Mouse (Mus musculus): ENCODE data around the gene Fam53a. TPM values are rescaled to one million over a fixed set of nuclear protein-coding genes. Genes with fewer than 3 reads are reported as not detected.

Fam53a gene
- polyA plus RNA-seq, 1 experiment from 2014 or later = 59.5 TPM

GRCm38 (mm10) chr5:33640652-33641051 is 11.2 kb upstream of the Fam53a start:
- WGBS (ENCODE audit: insufficient replicate concordance) = 51% methylated on average over 3 of the region's 3 CpGs

DNA sequence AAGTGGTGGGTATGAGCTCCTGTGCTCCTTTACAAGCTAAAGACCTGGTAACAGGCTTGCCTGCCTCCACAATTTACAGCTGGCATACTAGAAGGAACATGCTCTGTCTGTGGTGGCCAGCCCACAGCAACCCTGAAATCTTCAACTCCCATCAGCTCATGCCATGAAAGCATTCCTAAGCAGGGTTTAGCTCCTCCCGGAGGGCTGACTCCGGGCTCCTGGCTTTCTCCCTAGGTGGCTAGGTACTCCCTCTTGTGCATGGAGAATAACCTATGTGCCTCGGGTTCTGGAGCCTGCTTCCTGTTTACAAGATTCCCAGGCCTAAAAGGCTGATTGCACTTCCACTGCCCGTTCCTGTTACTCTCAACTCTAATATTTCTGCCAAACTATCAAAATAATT is 9.4 kb upstream of the Fam53a start:
- H3K4me2 ChIP-seq = no peak overlapping the region
- H3K9ac ChIP-seq (ENCODE audit: low read depth, low read length) = no peak overlapping the region
- no peaks in the 10 kb centered on the region for H3K9me3 ChIP-seq (replicated peaks; ENCODE audit: control insufficient read depth, low read length)
- H3K4me3 ChIP-seq (ENCODE audit: low read depth, low read length) = no peak overlapping the region
- peaks cover 26% of the 10 kb centered on the region for H3K36me3 ChIP-seq (ENCODE audit: control insufficient read depth, insufficient read depth, low read length)
- 52% methylated on average over 4 of the region's 4 CpGs for WGBS (ENCODE audit: insufficient replicate concordance)
- ATAC-seq (replicated peaks; ENCODE audit: insufficient number of reproducible peaks, low FRiP score, low TSS enrichment) = no peak
- H3K27me3 ChIP-seq (ENCODE audit: control insufficient read depth, insufficient read depth, low read length) = no peaks in the 10 kb centered on the region
- H3K4me1 ChIP-seq (ENCODE audit: control insufficient read depth, insufficient read depth, low read length) = no peaks in the 10 kb centered on the region
- 0 out of 2 replicates have a peak overlapping the region, but pooled peaks have one; percentile 15 for H3K27ac ChIP-seq (ENCODE audit: low read depth, low read length)

More at GRCm38 (mm10) chr5:33640652-33641051, 11.2 kb upstream of the Fam53a start:
- H3K4me2 ChIP-seq = no peak overlapping the region
- no peaks in the 10 kb centered on the region for H3K4me1 ChIP-seq (ENCODE audit: control insufficient read depth, insufficient read depth, low read length)
- no peaks in the 10 kb centered on the region for H3K9me3 ChIP-seq (replicated peaks; ENCODE audit: control insufficient read depth, low read length)
- ATAC-seq (replicated peaks; ENCODE audit: insufficient number of reproducible peaks, low FRiP score, low TSS enrichment) = no peak
- H3K9ac ChIP-seq (ENCODE audit: low read depth, low read length) = no peak overlapping the region
- H3K36me3 ChIP-seq (ENCODE audit: control insufficient read depth, insufficient read depth, low read length) = peaks cover 40% of the 10 kb centered on the region
- H3K27ac ChIP-seq (ENCODE audit: low read depth, low read length) = no peak overlapping the region
- H3K27me3 ChIP-seq (ENCODE audit: control insufficient read depth, insufficient read depth, low read length) = no peaks in the 10 kb centered on the region
- H3K4me3 ChIP-seq (ENCODE audit: low read depth, low read length) = no peak overlapping the region

DNA sequence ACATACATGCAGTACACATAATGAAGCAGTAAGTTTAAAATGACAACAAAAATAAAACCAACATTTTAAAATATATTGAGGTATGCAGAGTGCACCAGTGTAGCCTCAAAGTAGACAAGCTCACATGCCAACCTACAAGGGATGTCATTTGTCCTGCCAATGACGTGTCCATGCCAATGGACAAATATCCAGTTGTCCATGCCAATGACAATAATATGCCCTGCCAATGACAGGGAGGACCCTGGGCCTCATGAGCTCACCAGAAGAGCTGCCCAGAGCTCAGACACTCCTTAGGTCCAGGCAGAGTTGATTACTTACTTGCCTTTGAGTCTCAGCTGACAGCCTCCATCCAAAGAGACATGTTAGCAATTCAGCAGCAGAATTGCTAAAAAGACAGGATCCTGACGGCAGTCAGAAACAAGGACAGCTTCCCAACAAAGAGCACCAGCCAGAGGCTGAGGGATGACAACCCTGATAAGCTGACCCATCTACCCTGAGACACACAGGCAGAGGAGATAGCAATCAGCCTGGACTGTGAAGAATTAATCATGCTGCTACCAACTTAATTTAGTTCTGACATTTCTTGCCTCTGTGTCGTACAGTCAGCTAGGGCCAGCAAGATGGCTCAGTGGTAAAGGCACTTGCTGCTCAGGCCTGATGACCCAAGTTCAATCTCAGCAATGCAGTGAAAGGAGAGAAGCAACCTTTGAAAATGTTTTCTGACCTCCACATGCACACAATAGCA is 8.3 kb upstream of the Fam53a start:
- no peaks in the 10 kb centered on the region for H3K9me3 ChIP-seq (replicated peaks; ENCODE audit: control insufficient read depth, low read length)
- no peaks in the 10 kb centered on the region for H3K27me3 ChIP-seq (ENCODE audit: control insufficient read depth, insufficient read depth, low read length)
- no peak for ATAC-seq (replicated peaks; ENCODE audit: insufficient number of reproducible peaks, low FRiP score, low TSS enrichment)
- WGBS (ENCODE audit: insufficient replicate concordance) = 84% methylated on average over 3 of the region's 3 CpGs
- no peaks in the 10 kb centered on the region for H3K4me1 ChIP-seq (ENCODE audit: control insufficient read depth, insufficient read depth, low read length)
- no peak overlapping the region for H3K4me2 ChIP-seq
- H3K36me3 ChIP-seq (ENCODE audit: control insufficient read depth, insufficient read depth, low read length) = peaks cover 17% of the 10 kb centered on the region
- H3K4me3 ChIP-seq (ENCODE audit: low read depth, low read length) = no peak overlapping the region
- no peak overlapping the region for H3K27ac ChIP-seq (ENCODE audit: low read depth, low read length)
- no peak overlapping the region for H3K9ac ChIP-seq (ENCODE audit: low read depth, low read length)

GRCm38 (mm10) chr5:33635361-33635760 is 5.9 kb upstream of the Fam53a start:
- Histone ChIP-seq H3K9ac (ENCODE audit: low read depth, low read length) (no peak overlapping the region), H3K27ac (ENCODE audit: low read depth, low read length) (no peak overlapping the region), H3K9me3 (replicated peaks; ENCODE audit: control insufficient read depth, low read length) (no peaks in the 10 kb centered on the region), H3K4me1 (ENCODE audit: control insufficient read depth, insufficient read depth, low read length) (peaks cover 6% of the 10 kb centered on the region), H3K4me2 (no peak overlapping the region), H3K27me3 (ENCODE audit: control insufficient read depth, insufficient read depth, low read length) (no peaks in the 10 kb centered on the region), H3K4me3 (ENCODE audit: low read depth, low read length) (no peak overlapping the region), H3K36me3 (ENCODE audit: control insufficient read depth, insufficient read depth, low read length) (peaks cover 5% of the 10 kb centered on the region)
- ATAC-seq (replicated peaks; ENCODE audit: insufficient number of reproducible peaks, low FRiP score, low TSS enrichment) = no peak
- 88% methylated on average over 3 of the region's 3 CpGs for WGBS (ENCODE audit: insufficient replicate concordance)

GRCm38 (mm10) chr5:33632526-33632925 is 3.1 kb upstream of the Fam53a start:
- Histone ChIP-seq H3K4me3 (ENCODE audit: low read depth, low read length) (no peak overlapping the region), H3K27me3 (ENCODE audit: control insufficient read depth, insufficient read depth, low read length) (no peaks in the 10 kb centered on the region), H3K4me1 (ENCODE audit: control insufficient read depth, insufficient read depth, low read length) (peaks cover 14% of the 10 kb centered on the region), H3K4me2 (no peak overlapping the region), H3K36me3 (ENCODE audit: control insufficient read depth, insufficient read depth, low read length) (no peaks in the 10 kb centered on the region), H3K9ac (ENCODE audit: low read depth, low read length) (no peak overlapping the region), H3K27ac (ENCODE audit: low read depth, low read length) (no peak overlapping the region), H3K9me3 (replicated peaks; ENCODE audit: control insufficient read depth, low read length) (no peaks in the 10 kb centered on the region)
- no peak for ATAC-seq (replicated peaks; ENCODE audit: insufficient number of reproducible peaks, low FRiP score, low TSS enrichment)
- WGBS (ENCODE audit: insufficient replicate concordance) = 82% methylated on average over 1 of the region's 1 CpGs

DNA sequence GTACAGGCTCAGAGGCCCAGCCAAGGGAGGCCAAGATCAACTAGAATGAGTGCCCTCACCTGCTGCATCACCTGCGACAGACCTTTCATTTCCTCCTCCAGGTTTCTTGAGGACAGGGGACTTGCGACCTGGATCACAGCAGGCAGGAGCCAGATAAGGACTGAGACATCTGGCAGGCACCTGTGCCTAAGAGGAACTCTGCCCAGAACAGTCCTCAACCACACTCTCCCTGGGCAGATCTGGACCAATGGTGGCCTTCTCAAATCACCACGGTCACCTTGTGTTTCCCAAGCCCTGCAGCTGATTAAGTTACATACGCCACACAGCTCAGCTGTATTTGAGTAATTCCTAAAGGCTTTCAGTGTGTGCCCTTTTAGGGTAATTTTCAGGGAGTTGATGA is 1.2 kb upstream of the Fam53a start:
- H3K9me3 ChIP-seq (replicated peaks; ENCODE audit: control insufficient read depth, low read length) = no peaks in the 10 kb centered on the region
- H3K36me3 ChIP-seq (ENCODE audit: control insufficient read depth, insufficient read depth, low read length) = no peaks in the 10 kb centered on the region
- H3K27me3 ChIP-seq (ENCODE audit: control insufficient read depth, insufficient read depth, low read length) = no peaks in the 10 kb centered on the region
- no peak for ATAC-seq (replicated peaks; ENCODE audit: insufficient number of reproducible peaks, low FRiP score, low TSS enrichment)
- peak overlapping the region; percentile 16; the same call in 1 of the 2 replicates for H3K27ac ChIP-seq (ENCODE audit: low read depth, low read length)
- H3K4me1 ChIP-seq (ENCODE audit: control insufficient read depth, insufficient read depth, low read length) = peaks cover 14% of the 10 kb centered on the region
- 65% methylated on average over 4 of the region's 4 CpGs for WGBS (ENCODE audit: insufficient replicate concordance)
- 0 out of 2 replicates have a peak overlapping the region, but pooled peaks have one; percentile 43 for H3K9ac ChIP-seq (ENCODE audit: low read depth, low read length)
- peak overlapping the region; percentile 89 for H3K4me3 ChIP-seq (ENCODE audit: low read depth, low read length)
- H3K4me2 ChIP-seq = peak overlapping the region; percentile 63

- H3K27ac ChIP-seq (ENCODE audit: low read depth, low read length) = peak overlapping the region; percentile 16
- H3K4me1 ChIP-seq (ENCODE audit: control insufficient read depth, insufficient read depth, low read length) = peaks cover 14% of the 10 kb centered on the region
- H3K9ac ChIP-seq (ENCODE audit: low read depth, low read length) = peak overlapping the region; percentile 55
- H3K36me3 ChIP-seq (ENCODE audit: control insufficient read depth, insufficient read depth, low read length) = no peaks in the 10 kb centered on the region
- no peaks in the 10 kb centered on the region for H3K9me3 ChIP-seq (replicated peaks; ENCODE audit: control insufficient read depth, low read length)
- peak; percentile 53; the same call in 1 of the 2 replicates for ATAC-seq (replicated peaks; ENCODE audit: insufficient number of reproducible peaks, low FRiP score, low TSS enrichment)
- peak overlapping the region; percentile 63 for H3K4me2 ChIP-seq
- 4% methylated on average over 9 of the region's 9 CpGs for WGBS (ENCODE audit: insufficient replicate concordance)
- peak overlapping the region; percentile 89 for H3K4me3 ChIP-seq (ENCODE audit: low read depth, low read length)
- no peaks in the 10 kb centered on the region for H3K27me3 ChIP-seq (ENCODE audit: control insufficient read depth, insufficient read depth, low read length)
Observed at GRCm38 (mm10) chr5:33630061-33630460, 626 bp upstream of the Fam53a start.

DNA sequence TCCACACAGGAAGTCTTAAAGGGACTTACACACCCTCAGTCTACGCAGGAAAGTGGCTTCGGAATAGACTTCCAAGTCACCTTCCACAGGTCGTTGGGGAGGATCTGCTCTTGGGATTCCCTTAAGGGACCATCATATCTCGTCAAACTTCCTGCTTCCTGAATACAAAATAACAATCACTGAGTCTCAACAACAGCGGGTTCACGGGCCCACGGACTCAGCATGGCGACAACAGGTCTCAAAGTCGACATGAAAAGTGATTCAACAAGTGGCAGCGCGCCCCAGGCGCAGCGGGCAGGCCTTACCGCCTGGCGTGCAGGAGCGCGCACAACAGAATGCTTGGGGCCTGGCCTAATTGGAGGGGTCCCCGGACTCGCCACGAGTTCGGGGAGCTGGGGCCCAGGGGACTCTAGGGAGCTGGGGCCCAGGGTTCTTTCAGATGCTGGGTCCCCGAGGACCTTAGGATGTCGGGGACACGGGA is 575 bp downstream of the Fam53a start:
- 0% methylated on average over 24 of the region's 24 CpGs for WGBS (ENCODE audit: insufficient replicate concordance)
- peak; percentile 40; the same call in 1 of the 2 replicates for ATAC-seq (replicated peaks; ENCODE audit: insufficient number of reproducible peaks, low FRiP score, low TSS enrichment)
- no peaks in the 10 kb centered on the region for H3K27me3 ChIP-seq (ENCODE audit: control insufficient read depth, insufficient read depth, low read length)
- H3K36me3 ChIP-seq (ENCODE audit: control insufficient read depth, insufficient read depth, low read length) = no peaks in the 10 kb centered on the region
- peak overlapping the region; percentile 63 for H3K4me2 ChIP-seq
- H3K9me3 ChIP-seq (replicated peaks; ENCODE audit: control insufficient read depth, low read length) = no peaks in the 10 kb centered on the region
- H3K27ac ChIP-seq (ENCODE audit: low read depth, low read length) = peak overlapping the region; percentile 92
- peak overlapping the region; percentile 88 for H3K9ac ChIP-seq (ENCODE audit: low read depth, low read length)
- H3K4me1 ChIP-seq (ENCODE audit: control insufficient read depth, insufficient read depth, low read length) = peaks cover 14% of the 10 kb centered on the region
- H3K4me3 ChIP-seq (ENCODE audit: low read depth, low read length) = peak overlapping the region; percentile 89
